Mouse (Mus musculus) lung, postnatal 0 days (tissue): ENCODE results near the gene Mapk8ip3. TPM values are rescaled to one million over a fixed set of nuclear protein-coding genes. Genes with fewer than 3 reads are reported as not detected.

ENCODE experiments used
- ATAC-seq: fragments of 200-750 bp; cut with Nextera tagmentation; 2 replicates; pipeline ENCODE4 v1.8.0; 2017; ENCODE audit warnings: moderate library complexity
- DNase-seq: peaks from one replicate; pipeline ENCODE4 v3.0.0-alpha.2; 2016; ENCODE audit warnings: low spot score
- H3K27ac ChIP-seq: fragments of 300-500 bp; sonication (generic); 2 replicates; pipeline ENCODE4 v1.5.1; 2014; ENCODE audit warnings: antibody characterized with exemption, mild to moderate bottlenecking, low read length, mixed read lengths
- H3K27me3 ChIP-seq: fragments of 300-500 bp; sonication (generic); replicated peaks from 2 replicates; pipeline ENCODE4 v1.6.1; 2014; ENCODE audit warnings: low read length, mixed read lengths; ENCODE audit not compliant: insufficient read depth
- H3K36me3 ChIP-seq: fragments of 300-500 bp; sonication (generic); 2 replicates; pipeline ENCODE4 v1.6.1; 2014; ENCODE audit warnings: low read length, mixed read lengths; ENCODE audit not compliant: insufficient read depth
- H3K4me1 ChIP-seq: fragments of 300-500 bp; sonication (generic); 2 replicates; pipeline ENCODE4 v1.6.1; 2014; ENCODE audit warnings: antibody characterized with exemption, low read depth, low read length, mixed read lengths; ENCODE audit not compliant: insufficient read depth
- H3K4me2 ChIP-seq: fragments of 300-500 bp; sonication (generic); replicated peaks from 2 replicates; pipeline ENCODE4 v1.6.1; 2014; ENCODE audit warnings: low read depth, mild to moderate bottlenecking, low read length, moderate library complexity, mixed read lengths
- H3K4me3 ChIP-seq: fragments of 300-500 bp; sonication (generic); 2 replicates; pipeline ENCODE4 v1.5.1; 2014; ENCODE audit warnings: low read depth, low read length
- H3K9ac ChIP-seq: fragments of 300-500 bp; sonication (generic); replicated peaks from 2 replicates; pipeline ENCODE4 v1.6.1; 2014; ENCODE audit warnings: low read depth, mild to moderate bottlenecking
- H3K9me3 ChIP-seq: fragments of 300-500 bp; sonication (generic); 2 replicates; pipeline ENCODE4 v1.6.1; 2016; ENCODE audit warnings: low read length, mixed read lengths
- CTCF ChIP-seq: IDR thresholded peaks from 2 replicates; pipeline ENCODE4 v1.5.1; 2016; ENCODE audit warnings: antibody characterized with exemption, mild to moderate bottlenecking
- EP300 ChIP-seq: IDR thresholded peaks from 2 replicates; pipeline ENCODE4 v1.6.1; 2016; ENCODE audit warnings: antibody characterized with exemption, mild to moderate bottlenecking, control low read depth
- WGBS: fragments of 180-500 bp; shearing (Covaris S2); extraction: QIAGEN DNeasy Blood & Tissue Kit; methylation state at CpG from one replicate; pipeline ENCODE4 v1.1.7; 2014; 5-methylcytosine and 5-hydroxymethylcytosine counted together
- polyA plus RNA-seq: library from polyadenylated mRNA; unstranded; fragments of >200 nt; fragmentation: Nextera tagmentation; extraction: Ambion mirVana; gene quantifications from 2 replicates; pipeline ENCODE4 v1.2.1, GENCODE M21; 2015

Mapk8ip3 gene
- polyA plus RNA-seq, 1 experiment from 2014 or later: 9.7 TPM

GRCm38 (mm10) chr17:24881738-24882440 is 54.9 kb downstream of the Mapk8ip3 start:
- Histone ChIP-seq H3K27ac (no peak overlapping the region), H3K9me3 (no peaks in the 10 kb centered on the region), H3K4me1 (peaks cover 8% of the 10 kb centered on the region; the same call in 1 of the 2 replicates), H3K36me3 (peaks cover 7% of the 10 kb centered on the region; the same call in 1 of the 2 replicates), H3K27me3 (no peaks in the 10 kb centered on the region), H3K9ac (no peak overlapping the region), H3K4me2 (no peak overlapping the region), H3K4me3 (no peak overlapping the region)
- WGBS: 33% methylated on average over 7 of the region's 7 CpGs
- TF ChIP-seq CTCF (peak; percentile 72), EP300 (no peak)
- DNase-seq (peak; percentile 49), ATAC-seq (no peak)

- ATAC-seq (peak; percentile 69), DNase-seq (peak; percentile 56)
- no peak overlapping the region for H3K4me3 ChIP-seq
- H3K27me3 ChIP-seq: no peaks in the 10 kb centered on the region
- 0 out of 2 replicates have a peak overlapping the region, but pooled peaks have one; percentile 14 for H3K4me2 ChIP-seq
- H3K9me3 ChIP-seq: no peaks in the 10 kb centered on the region
- peaks cover 3% of the 10 kb centered on the region; the same call in 1 of the 2 replicates for H3K36me3 ChIP-seq
- WGBS: 56% methylated on average over 8 of the region's 8 CpGs
- TF ChIP-seq EP300: no peak
- no peak for TF ChIP-seq CTCF
- no peak overlapping the region for H3K9ac ChIP-seq
- H3K4me1 ChIP-seq: no peaks in the 10 kb centered on the region
- H3K27ac ChIP-seq: peak overlapping the region; percentile 62
Measured at GRCm38 (mm10) chr17:24878531-24878930, 58.2 kb downstream of the Mapk8ip3 start.

- DNase-seq (peak; percentile 49), ATAC-seq (peak; percentile 71)
- Histone ChIP-seq H3K4me3 (no peak overlapping the region), H3K4me1 (no peaks in the 10 kb centered on the region), H3K36me3 (no peaks in the 10 kb centered on the region), H3K9ac (no peak overlapping the region), H3K27me3 (no peaks in the 10 kb centered on the region), H3K4me2 (peak overlapping the region; percentile 19; the same call in 1 of the 2 replicates), H3K27ac (peak overlapping the region; percentile 62), H3K9me3 (no peaks in the 10 kb centered on the region)
- TF ChIP-seq CTCF: no peak
- no peak for TF ChIP-seq EP300
- 16% methylated on average over 5 of the region's 5 CpGs for WGBS
Measured at GRCm38 (mm10) chr17:24878117-24878397, 58.7 kb downstream of the Mapk8ip3 start.

GRCm38 (mm10) chr17:24877336-24878116 is 59.3 kb downstream of the Mapk8ip3 start:
- WGBS: 42% methylated on average over 10 of the region's 10 CpGs
- Histone ChIP-seq H3K4me1 (no peaks in the 10 kb centered on the region), H3K36me3 (no peaks in the 10 kb centered on the region), H3K27me3 (no peaks in the 10 kb centered on the region), H3K9ac (no peak overlapping the region), H3K9me3 (no peaks in the 10 kb centered on the region), H3K4me2 (peak overlapping the region; percentile 19; the same call in 1 of the 2 replicates), H3K27ac (peak overlapping the region; percentile 62), H3K4me3 (no peak overlapping the region)
- TF ChIP-seq CTCF (no peak), EP300 (no peak)
- DNase-seq: no peak
- ATAC-seq: peak; percentile 23

DNA sequence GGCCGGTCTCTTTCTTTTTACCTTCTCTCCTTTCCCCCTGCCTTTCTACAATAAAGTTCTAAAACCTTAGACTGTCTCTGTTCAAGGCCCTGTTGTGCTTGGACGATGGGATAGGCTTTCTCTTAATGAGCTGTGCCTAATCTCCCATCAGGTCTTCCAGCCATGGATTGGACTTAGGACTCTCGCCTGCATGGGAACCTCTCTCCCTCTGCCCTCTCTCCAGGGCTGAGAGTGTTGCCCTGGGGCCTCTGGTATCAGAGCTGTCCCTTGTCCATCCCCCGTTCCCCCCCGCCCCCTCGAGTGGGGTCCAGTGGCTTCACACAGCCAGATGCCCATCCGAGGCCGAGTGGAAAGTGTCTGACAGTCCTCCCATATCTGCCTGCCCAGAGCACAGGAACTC is 61.8 kb downstream of the Mapk8ip3 start:
- Histone ChIP-seq H3K27ac (no peak overlapping the region), H3K4me1 (no peaks in the 10 kb centered on the region), H3K4me3 (no peak overlapping the region), H3K9me3 (no peaks in the 10 kb centered on the region), H3K4me2 (no peak overlapping the region), H3K36me3 (no peaks in the 10 kb centered on the region), H3K27me3 (no peaks in the 10 kb centered on the region), H3K9ac (no peak overlapping the region)
- 74% methylated on average over 8 of the region's 8 CpGs for WGBS
- no peak for TF ChIP-seq EP300
- no peak for TF ChIP-seq CTCF
- no peak for ATAC-seq
- DNase-seq: no peak

- ATAC-seq: no peak
- WGBS: 40% methylated on average over 1 of the region's 1 CpGs
- no peaks in the 10 kb centered on the region for H3K27me3 ChIP-seq
- H3K4me1 ChIP-seq: no peaks in the 10 kb centered on the region
- H3K4me2 ChIP-seq: no peak overlapping the region
- H3K27ac ChIP-seq: no peak overlapping the region
- no peaks in the 10 kb centered on the region for H3K36me3 ChIP-seq
- TF ChIP-seq EP300: no peak
- no peak for TF ChIP-seq CTCF
- no peaks in the 10 kb centered on the region for H3K9me3 ChIP-seq
- DNase-seq: no peak
- no peak overlapping the region for H3K4me3 ChIP-seq
- H3K9ac ChIP-seq: no peak overlapping the region
Measured at GRCm38 (mm10) chr17:24874405-24874745, 62.4 kb downstream of the Mapk8ip3 start.
